Mouse (Mus musculus) neutrophil, adult 5-6 weeks (primary cell): Measurements from ENCODE around the gene Fgfr2. TPM values are rescaled to one million over a fixed set of nuclear protein-coding genes. Genes with fewer than 3 reads are reported as not detected.
A peak's percentile ranks its signal among the peaks of the same experiment; 100 is the strongest.
"Not testable (repeated sequence)": the region's sequence is repeated elsewhere in the genome, so short reads cannot be mapped to it uniquely, and the experiment has no call there.

Experiments used
- ATAC-seq: fragments of 151-379, 151-347 bp; 2 replicates; pipeline ENCODE4 v1.8.0; 2017; ENCODE audit warnings: mild to moderate bottlenecking, moderate TSS enrichment; ENCODE audit not compliant: insufficient number of reproducible peaks, poor library complexity, low FRiP score, severe bottlenecking; ENCODE audit errors: extremely low read depth
- total RNA-seq: library from RNA; stranded (forward); fragments of 200-1000 nt; gene quantifications from 2 replicates; pipeline ENCODE4 v1.2.3, GENCODE M21; 2017

Gene Fgfr2
- total RNA-seq, 1 experiment from 2014 or later = not detected

GRCm38 (mm10) chr7:132509110-132509509, 614.0 kb downstream of the Fgfr2 start:
- ATAC-seq = no peak

DNA sequence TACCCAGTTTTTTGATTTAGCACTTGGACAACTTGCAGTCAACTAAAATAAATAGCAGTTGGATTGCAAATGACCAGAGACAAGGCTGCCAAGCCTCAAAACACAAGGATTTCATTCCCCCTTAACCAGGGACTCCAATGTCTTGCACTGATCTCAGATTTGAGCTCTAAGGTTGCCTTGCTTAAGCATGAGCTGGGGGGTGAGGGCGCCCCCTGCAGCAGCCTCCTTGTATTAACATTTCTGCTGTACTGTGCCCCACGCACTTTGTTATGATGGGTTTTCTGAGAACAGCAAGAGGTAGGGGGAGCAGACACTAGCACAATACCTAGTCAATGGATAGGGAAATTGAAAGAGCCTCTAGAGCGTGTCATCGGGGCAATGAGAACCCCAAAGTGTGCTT, 615.8 kb downstream of the Fgfr2 start:
- ATAC-seq = no peak

GRCm38 (mm10) chr7:132506226-132506625, 616.9 kb downstream of the Fgfr2 start:
- ATAC-seq = no peak

DNA sequence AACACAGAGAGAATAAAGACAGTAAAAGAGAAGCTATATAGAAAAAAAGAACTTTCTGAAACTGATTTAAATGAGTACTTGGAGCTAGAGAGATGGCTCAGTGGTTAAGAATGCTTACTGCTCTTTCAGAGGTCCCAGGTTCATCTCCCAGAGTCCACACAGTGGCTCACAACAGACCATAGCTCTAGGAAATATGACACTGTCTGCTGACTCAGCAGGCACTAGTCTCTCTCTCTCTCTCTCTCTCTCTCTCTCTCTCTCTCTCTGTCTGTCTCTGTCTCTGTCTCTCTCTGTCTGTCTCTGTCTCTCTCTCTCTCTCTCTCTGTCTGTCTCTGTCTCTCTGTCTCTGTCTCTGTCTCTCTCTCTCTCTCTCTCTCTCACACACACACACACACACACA, 620.7 kb downstream of the Fgfr2 start:
- not testable (repeated sequence) for ATAC-seq

GRCm38 (mm10) chr7:132497142-132497541, 626.0 kb downstream of the Fgfr2 start:
- ATAC-seq = no peak

DNA sequence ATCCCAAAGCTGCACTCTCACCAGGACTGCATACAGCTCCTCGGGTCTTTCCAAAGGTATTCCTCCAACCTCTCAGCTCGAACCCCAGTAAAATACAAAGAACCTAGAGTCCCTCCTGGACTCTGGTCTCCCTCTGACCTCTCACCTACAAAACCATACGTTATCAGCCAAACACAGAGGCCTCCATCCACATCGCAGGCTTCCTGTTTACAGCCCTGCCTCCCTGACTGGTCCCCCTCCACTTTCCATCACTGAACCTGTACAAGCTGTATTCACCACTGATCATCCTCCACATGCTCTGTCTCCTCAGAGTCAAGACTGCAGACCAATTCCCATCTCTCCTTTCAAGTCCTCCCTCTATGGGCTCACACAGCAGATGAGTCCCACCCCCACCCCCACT, 628.9 kb downstream of the Fgfr2 start:
- ATAC-seq = no peak

GRCm38 (mm10) chr7:132493632-132494031, 629.5 kb downstream of the Fgfr2 start:
- ATAC-seq = no peak

DNA sequence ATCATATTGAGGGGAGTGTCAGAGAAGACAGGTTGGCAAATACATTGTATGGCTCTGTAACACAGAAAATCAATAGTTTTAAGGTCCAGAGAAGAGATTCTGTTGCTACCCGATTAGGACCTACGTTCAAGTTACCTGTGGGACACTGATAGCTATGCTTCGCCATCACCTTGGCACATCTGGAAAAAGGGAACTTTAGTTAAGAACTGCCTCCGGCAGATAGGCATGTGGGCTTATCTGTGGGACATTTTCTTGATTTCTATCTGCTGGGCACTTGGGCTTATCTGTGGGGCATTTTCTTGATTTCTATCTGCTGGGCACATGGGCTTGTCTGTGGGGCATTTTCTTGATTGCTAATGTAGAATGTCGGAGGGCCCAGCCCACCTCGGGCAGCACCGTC, 631.2 kb downstream of the Fgfr2 start:
- no peak for ATAC-seq

- ATAC-seq = no peak
Measured at GRCm38 (mm10) chr7:132487361-132487760, 635.8 kb downstream of the Fgfr2 start.

DNA sequence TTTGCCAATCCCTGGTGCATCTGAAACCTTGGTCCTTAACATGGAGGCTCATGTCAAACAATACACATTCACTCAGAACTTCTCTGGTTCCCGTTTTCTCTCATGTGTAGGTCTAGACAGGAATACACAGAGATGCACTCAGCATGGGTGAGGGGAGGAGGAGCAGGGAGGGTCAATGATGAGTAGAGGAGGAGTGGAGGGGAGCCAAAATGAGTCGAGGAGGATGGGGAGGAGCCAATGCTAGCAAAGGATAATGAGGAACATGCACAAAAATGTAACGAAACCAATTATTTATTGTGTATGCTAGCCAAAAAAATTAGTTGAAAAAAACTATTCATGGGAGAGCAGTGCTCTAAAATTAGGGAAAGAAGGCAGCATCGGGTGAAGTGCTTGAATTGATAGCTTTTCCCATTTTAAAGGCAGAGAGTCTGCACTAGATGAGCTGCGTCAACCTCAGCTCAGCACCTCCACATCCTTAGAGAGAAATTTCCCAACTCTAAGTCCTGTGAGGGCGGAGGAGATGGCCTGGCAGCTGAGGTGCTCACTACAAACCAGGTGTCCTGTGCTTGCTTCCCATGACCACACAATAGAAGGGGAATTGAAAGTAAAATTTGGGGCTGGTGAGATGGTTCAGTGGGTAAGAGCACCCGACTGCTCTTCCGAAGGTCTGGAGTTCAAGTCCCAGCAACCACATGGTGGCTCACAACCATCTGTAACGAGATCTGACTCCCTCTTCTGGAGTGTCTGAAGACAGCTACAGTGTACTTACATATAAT, 636.6 kb downstream of the Fgfr2 start:
- no peak for ATAC-seq

DNA sequence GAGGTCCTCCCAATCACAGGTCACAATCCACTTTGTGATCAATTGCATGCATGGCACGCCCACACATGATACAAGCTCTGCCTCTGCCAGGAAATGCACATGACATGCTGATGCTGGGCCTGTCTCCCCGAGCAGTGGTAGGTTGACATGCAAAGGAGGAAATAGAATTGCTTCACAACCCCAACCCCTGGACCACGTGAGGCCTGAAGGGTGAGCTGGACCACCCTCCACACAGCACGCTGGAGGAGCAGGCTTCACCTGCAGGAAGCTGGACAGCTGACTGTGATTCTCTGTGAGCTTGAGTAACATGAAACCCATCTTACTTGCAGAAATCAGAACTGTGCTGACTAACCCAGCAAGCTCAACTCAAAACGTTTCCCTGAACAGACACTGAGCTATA, 638.7 kb downstream of the Fgfr2 start:
- ATAC-seq = no peak

- peak; percentile 23; the same call in 1 of the 2 replicates for ATAC-seq
Measured at GRCm38 (mm10) chr7:132480696-132481306, 642.3 kb downstream of the Fgfr2 start.

DNA sequence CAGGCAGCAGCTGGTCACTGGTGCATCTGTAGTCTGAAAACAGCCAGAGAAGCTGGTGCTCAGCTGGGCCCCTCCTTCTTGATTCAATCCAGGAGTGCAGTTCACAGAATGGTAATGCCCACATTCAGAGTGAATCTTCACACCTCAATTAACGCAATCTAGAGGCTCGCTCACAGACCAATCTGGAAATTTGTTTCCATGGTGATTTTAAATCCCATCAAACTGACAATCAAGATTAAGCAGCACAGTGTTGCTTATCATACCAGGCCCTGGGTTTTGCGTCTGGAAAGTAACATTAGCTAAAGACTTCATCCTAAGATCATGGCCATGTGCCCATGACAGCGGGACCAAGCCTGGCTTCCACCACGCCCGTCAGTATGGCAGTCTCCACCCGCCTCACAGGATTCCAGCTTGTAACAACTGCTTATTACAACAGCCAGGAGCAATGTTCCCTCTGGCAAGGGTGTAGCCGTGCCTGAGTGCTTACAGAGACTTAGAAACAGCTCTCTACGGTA, 644.8 kb downstream of the Fgfr2 start:
- ATAC-seq = no peak

GRCm38 (mm10) chr7:132477753-132478152, 645.4 kb downstream of the Fgfr2 start:
- ATAC-seq = no peak

DNA sequence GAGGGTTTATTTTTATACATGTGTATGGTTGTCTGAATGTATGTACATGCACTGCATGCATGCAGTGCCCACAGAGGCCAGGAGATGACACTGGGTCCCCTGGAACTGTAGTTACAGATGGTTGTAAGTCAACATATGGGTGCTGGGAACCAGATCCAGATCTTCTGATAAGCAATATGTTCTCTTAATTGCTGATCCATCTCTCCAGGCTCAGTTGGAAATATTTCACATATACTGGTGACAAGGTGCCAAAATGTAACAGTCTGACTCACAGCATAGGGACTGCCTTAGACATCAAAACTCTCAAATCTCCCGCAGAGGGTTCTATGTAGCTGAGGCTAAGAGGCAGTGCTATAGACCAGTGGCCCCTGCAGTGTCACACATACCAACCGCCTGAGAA, 646.7 kb downstream of the Fgfr2 start:
- ATAC-seq = no peak

GRCm38 (mm10) chr7:132475069-132475468, 648.1 kb downstream of the Fgfr2 start:
- ATAC-seq = peak; percentile 90

- ATAC-seq = no peak
Measured at GRCm38 (mm10) chr7:132471327-132471726, 651.8 kb downstream of the Fgfr2 start.

DNA sequence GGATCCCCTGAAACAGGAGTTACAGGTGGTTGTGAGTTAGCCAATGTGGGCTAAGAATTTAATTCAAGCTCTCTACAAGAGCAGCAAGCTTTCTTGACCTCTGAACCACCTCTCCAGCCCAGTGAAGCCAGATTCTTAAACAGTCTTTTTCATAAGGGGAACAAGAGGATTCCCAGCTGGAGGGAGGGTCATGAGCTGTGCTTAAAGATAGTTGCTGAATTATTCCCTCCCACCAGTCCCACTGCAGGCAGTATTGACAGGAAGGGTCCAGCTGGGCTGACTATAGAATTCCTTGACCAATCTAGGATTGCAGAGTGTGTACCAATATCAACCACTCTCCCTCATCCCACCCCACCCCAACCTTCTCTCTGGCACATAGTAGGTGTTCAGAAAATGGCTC, 654.8 kb downstream of the Fgfr2 start:
- no peak for ATAC-seq

- peak; percentile 52 for ATAC-seq
Measured at GRCm38 (mm10) chr7:132465897-132466296, 657.3 kb downstream of the Fgfr2 start.

DNA sequence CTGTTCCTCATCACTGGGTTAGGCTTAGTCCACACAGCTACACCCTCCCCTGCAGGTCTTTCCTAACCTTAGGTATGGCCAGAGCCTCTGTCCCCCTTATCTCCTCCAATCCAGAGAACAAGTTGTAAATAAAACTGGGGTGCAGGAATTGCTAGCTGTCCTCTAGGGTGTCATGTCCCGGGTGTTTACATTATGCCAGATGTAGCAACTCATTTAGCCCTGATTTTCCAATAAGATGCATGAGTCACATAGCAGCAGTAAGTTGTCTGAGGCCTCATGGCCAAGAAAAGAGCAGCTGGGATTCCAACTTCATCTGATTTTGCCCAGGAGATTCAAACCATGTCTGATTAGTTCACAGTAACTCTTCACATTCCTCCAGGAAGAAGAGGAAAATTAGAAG, 658.3 kb downstream of the Fgfr2 start:
- ATAC-seq = no peak
